Mouse (Mus musculus): ENCODE data around the gene Dock4.
"Not testable (repeated sequence)": the region's sequence is repeated elsewhere in the genome, so short reads cannot be mapped to it uniquely, and the experiment has no call there.

Dock4 gene

DNA sequence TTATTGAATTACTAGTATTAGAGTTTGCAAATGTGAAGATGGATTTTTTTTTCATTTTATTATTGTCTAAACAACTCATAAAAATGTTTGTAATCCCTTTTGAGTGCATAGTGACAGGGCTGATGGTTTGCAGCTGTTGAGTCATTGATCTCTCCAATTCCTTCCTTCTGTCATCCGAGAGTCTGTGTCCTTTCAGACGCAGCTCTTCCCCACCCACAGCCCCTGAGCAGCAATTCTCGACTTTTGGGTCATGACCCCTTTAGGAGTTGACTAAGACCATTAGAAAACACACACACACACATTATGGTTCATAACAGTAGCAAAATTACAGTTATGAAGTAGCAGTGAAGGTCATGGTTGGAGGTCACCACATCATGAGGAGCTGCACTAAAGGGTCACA lies 380.7 kb downstream of the Dock4 start:
- DNase-seq: no peak

DNA sequence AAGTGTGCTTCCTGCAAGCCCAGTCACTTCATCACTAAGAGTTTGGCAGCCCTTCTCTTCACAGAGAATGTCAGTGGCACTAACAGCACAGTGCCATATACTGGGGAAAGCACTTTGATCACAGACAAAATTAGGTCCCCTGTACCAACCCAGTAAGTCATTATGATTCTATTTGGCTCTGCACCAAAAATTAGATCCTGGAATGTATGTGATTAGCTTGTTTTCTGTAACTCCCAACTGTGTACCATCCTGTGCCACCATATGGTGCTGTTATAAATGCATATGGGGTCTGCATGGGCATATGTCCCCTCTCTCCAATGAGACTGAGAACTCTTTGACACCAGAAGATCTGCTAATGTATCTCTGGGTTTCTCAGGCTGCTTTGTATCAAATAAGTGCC lies 382.3 kb downstream of the Dock4 start:
- peak; percentile 29 to 39 for DNase-seq

DNA sequence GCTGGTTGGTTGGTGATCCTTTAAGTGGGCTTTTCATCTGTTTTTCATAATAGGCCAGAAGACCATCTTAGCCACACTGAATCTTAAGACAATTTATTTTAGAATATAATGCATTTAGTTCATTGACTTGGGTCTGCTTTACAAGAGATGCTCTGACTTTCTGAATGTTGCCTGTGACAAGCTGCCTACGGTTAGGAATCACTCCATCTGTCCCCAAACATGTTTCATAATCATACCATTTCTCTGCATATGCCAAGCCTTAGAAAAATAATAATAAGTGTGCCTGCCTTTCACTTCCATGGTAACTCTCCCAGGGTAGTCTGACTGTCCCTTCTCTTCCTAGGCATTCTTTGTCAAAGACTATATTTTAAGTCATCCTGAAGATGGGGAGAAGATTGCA lies 383.5 kb downstream of the Dock4 start:
- DNase-seq: no peak

DNA sequence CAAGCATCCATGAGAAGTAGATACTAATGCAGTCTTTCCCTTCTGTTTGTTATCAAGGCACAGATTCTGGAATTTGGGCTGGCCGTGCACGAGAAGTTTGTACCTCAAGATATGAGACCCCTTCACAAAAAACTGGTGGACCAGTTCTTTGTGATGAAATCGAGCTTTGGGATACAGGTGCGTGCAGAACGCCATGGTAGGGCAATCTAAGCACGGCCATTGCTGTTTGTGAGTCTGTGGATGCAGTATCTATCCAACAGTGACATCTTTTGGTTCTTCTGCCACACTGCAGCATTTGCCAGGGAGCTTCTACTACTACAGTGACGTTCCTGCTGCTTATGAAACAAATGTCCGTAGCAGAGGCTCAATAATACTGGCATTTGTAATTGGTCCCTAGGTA lies 386.4 kb downstream of the Dock4 start:
- peak; percentile 49 to 50 for DNase-seq

DNA sequence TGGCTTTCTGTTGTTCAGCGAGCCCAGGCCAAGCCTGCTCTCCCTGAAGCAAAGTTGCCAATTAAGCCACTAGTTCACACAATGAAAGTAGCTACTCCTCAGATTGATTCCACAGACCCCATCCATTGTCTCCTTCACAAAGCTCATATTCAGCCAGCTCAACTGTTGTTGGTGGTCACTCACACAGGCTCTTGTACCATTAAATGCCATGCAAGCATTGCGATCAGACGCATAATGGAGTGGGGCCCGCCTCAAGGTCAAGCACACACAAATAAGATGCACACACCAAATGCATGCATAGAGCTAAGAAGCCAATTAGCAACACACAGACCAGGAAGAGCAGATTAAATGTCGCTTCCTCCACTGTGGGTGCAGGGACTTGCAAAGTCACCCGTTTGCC lies 391.2 kb downstream of the Dock4 start:
- no peak for DNase-seq

DNA sequence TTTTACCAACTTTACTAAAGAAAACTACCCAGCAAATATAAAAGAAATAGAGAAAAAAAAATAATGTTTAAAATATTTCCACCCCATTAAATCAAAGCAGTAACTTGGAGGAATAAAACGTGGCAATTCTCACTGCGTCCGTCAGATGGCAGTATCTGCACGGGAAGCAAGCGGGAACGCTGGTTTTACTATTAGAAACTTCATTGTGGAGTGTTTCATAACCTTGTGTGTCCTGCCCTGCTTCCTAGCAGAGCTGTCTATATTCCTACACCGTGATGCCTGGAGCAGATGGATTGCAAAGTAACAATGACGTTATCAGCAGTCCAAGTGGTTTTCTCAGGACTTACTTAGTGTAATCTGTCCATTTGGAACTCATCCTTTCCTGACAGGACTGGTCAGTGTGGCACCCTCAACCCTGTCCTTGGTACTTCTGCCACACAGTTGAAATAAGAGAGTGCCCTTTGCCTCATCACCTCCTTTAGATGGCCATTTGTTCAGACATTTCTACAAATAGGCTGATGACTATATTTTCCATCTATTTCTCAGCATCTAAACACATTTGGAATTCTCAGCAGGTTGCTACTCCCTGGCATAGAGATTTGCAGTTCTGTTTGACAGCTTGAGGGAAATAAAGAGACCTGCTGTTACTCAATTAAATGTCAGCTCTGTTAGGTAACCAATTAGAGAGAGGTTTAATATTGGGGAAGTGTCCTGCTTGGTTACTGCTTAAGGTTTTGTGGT lies 392.0 kb downstream of the Dock4 start:
- peak; percentile 85 to 87 for DNase-seq

DNA sequence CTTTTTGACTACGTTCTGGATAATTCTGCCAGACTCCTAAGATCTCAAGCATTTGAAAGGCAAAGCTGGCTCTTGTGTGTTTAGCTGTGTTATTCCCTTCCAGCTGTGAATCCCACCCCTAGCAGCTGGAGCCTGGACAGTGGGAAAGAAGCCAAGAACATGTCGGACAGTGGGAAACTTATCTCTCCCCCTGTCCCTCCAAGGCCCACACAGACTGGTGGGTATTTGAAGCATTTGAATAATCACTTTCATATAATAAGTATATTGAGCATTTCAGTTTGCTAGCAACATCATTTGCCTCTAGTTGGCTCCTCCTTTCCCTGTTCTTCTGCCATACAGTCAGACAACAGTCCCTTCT lies 392.6 kb downstream of the Dock4 start:
- peak; percentile 60 to 62 for DNase-seq

DNA sequence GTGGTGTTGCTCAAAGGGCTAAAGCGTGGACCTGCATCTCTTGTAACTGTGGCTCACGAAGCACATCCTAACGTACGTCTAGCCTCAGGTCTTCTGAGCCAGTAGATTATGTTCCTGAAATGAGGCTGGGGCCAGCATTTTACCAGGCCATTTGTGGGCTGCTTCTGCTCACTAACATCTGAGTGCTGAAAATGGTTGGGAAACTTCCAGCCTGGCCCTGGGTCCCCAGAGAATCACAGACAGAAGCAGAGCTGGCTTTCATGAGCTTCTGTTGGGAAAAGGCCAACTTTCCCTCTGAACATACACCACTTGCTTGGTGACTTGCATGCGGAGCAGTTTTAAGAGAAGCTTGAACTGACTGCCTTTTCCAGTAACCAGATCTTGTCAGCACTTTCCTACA lies 393.2 kb downstream of the Dock4 start:
- peak; percentile 83 to 85 for DNase-seq

DNA sequence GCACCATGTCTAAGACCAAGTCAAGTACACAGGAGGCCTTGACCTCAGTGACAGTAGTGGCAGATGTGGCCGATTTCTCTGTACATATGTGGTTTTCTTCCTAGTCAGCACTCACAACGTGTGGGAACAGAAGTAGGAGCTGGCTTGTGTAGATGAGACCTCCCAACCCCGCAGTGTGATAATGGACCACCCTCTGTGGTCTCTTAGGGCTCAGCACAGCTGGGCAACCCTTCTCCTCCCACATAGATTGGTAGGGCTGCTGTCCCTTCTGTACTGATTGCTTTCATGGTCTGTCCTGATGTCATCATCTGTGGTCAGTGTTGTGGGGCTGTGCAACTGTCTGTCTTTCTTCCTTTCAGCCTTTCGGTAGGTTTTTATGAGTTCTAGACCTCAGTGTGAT lies 394.1 kb downstream of the Dock4 start:
- no peak for DNase-seq

DNA sequence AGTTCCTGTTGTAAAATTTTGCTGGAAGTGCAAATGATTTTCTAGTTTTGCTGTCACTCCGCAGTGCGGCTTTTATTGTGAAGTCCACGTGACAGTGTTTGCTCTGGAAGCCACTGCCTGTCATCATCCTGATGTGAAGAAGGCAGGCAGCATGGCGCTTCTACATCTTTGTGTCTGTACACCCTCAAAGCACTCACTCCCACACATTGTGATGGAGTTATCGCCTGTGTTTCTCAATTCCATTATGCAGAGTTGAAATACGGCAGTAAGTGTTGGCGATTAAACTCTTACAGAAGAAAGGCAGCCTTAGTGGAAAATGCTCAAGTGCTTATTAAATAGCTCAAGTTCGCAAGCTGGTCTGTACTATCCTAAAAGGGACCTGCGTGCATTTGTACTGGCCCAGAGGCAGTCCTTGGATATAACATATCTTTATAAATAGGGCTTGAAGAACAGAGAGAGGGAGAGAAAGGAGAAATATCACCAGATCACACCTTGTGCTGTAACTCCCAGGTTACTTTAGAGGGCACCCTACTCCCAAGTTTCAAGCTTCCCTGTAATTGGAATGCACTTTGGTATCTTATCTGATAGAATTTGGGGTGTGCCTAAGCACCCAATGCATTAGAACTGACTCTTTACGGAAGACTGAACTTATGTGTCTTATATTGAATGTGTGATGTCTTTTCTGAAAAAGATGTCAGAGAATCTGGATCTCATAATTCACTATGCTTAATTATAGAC lies 396.7 kb downstream of the Dock4 start:
- peak in 1 of 2 experiments; percentile 36 for DNase-seq

DNA sequence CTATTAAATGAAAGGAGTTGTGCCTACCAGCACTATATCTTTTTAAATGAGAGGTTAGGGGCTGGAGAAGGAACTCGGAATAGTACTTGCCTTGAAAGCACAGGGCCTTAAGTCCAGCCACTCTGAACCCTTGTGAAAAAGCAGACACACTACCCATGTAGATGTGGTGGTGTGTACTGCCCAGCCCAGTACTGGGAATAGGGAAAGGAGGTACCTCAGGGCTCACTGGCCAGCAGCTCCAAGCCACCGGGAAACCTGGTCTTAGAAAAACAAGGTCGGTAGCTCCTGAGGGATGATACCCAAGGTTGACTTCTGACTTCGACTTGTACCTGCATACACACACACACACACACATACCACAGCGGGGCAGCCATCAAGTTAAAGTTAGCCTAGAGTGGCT lies 397.2 kb downstream of the Dock4 start:
- DNase-seq: no peak

DNA sequence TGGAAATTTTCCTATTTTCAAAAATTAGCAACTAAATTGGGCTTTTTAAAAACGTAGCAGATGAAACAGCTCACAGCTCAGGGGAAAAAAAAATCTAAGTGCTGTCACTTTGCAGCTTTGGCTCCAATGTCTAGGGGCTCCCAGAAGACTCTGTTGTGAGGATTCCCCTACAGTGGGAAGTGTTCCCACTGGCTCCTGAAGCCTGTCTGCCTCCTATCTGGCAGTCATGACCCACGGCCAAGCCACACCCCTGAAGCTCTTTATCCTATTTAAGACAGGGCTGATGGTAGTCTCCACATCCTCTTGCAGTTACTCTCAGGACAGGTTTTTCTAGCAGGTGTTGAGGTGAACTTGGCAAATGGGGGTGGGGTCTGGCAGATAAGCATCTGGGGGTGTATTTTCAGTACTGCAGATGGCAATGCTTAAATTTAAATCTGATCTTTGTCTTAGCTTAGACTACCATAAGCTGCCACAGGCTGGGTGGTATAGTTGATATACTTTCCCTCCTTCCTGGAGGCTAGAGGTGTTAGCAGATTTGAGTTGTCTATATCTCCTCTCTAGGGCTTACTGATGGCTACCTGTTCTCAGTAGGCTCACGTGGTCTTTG lies 397.8 kb downstream of the Dock4 start:
- DNase-seq: peak in 1 of 2 experiments; percentile 19

DNA sequence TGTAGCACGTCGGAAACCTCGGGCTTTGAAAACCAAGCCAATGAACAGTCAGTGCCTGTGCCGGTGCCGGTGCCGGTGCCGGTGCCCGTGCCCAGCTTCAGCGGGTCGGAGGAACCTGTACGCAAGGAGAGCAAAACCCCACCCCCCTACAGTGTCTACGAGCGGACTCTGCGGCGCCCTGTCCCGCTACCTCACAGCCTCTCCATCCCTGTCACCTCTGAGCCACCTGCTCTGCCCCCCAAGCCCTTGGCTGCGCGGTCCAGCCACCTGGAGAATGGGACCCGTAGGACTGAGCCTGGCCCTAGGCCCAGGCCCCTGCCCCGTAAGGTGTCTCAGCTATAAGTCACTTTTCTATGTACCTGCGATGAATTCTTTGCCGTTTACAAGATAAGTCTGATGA lies 398.6 kb downstream of the Dock4 start:
- no peak for DNase-seq

DNA sequence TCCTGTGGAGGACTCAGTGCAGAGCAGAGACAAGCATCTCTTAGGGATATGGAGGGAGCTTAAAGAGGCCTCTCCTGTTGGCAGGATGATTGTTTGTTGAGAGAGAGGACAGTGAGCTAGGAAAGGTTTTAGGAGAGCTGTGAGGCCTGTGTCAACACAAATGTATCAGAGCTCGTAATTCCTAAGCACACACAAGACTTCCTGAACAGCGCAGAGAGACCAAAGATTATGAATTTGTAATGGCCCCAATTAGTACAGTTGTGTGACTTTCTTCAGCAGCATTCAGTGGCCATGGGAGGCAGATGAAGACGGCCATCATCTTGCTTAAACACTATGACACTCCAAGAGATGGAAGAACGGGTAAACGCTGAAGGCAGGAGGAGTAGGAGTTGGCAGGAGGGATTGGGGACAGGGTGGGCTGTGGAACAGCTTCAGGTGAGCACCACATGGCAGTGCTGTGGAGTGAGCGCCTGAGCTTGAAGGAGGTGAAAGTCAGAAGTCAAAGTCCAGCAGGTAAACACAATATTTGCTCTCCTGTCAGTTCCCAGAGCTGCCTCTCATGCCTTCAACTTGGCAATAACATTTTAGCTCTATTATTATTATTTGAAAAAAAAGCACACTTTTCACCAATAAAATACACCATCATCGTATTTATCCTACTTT lies 409.1 kb downstream of the Dock4 start:
- DNase-seq: no peak

DNA sequence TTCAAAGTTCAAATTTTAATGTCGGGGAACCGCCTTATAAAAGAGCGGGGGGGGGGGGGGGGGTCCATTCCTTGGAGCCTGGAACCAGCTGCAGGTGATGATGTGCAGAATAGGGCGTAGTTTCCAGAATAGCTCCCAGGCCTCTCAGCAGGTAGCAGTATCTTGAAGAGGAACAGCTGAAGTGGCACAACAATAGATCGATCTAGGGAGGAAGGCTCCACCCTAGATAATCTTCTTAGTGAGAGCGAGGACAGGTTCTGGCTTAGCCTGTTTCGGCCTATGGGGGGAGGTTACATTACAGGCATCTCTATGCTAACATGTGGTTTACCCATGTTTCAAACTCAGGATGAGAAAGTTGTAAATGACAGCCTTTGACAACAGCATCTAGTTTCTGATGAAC lies 411.7 kb downstream of the Dock4 start:
- no peak for DNase-seq

DNA sequence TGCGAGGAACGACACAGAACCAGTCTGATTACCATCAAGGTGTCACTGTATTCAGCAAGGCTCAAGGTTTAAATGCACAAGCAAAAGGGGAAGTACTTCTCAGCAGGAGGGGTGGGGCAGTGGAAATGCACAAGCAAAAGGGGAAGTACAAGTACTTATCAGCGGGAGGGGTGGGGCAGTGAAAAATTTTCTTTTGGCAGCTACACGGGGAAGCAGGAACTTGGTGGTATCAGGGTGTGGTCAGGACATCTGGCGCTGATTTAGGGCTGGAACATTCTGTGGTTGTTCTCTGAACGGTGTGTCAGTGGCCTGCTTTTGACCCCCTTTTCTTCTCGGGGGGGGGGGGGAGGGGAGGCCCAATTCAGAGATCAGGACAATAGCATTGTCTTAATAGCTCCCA lies 413.0 kb downstream of the Dock4 start:
- not testable (repeated sequence) for DNase-seq

DNA sequence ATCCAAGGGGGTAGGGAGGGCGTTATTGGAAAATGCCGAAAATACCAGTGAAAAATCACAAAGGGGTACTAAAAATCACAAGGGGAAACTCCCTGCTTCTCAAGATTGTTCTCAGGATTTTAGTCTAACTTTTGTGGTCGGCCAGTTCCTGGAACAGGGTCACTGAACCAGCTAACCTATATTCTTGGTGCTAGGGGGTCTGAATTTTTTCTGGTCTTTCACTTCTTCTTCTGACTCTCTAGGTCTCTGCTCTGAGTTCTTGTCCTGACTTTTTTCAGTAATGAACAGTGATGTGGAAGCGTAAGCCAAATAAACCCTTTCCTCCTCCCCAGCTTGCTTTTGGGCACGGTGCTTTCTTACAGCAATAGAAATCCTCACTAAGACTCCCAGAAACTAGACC lies 424.6 kb downstream of the Dock4 start:
- no peak for DNase-seq

DNA sequence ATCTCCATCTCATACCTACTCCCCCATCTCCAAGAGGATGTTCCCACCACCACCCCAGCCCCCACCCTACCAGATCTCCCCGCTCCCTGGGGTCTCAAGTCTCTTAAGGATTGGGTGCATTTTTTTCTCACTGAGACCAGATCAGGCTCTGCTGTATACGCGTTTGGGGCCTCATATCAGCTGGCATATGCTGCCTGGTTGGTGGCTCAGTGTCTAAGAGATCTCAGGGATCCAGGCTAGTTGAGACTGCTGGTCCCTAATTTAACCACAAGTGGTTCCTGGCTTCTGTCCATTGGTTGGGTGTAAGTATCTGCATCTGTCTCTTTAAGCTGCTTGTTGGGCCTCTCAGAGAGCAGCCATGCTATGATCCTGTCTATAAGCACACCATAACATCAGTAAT lies 427.0 kb downstream of the Dock4 start:
- no peak for DNase-seq

DNA sequence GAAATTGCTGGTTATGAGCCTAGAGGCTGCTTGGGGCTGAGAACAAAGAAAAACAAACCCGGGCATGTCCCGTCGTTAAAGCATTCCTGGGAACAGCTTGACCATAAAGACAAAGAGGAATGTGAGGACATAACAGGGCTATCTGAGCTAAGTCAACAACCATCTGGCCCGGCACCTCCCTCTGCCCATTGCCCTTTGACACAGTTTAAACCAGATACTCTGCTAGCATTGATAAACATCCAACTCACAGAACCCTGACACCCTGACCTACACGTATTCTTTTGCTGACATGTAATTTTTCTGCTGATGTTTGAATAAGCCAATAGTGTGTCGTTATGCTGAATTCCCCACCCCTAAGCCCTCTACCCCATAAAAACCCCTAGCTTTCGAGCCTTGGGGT lies 427.5 kb downstream of the Dock4 start:
- not testable (repeated sequence) for DNase-seq

DNA sequence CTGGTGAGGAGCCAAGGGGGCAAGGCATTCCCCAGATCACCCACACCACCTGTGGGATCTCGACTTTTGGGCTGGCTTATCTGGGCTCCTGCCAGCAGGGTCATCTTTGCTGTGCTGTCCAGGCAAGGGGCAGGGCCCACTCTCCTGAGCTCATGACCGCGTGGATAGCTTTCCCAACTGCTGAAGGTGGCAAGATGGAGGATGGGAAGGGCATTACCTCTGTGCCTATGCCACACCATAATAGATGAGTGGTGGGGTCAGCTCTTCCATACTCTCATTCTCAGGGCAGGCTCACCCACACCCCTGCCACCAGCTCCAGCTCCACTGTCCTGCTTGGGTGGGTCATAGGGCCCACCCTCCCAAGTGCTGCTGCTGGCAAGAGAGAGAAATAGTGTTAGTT lies 439.2 kb downstream of the Dock4 start:
- no peak for DNase-seq

DNA sequence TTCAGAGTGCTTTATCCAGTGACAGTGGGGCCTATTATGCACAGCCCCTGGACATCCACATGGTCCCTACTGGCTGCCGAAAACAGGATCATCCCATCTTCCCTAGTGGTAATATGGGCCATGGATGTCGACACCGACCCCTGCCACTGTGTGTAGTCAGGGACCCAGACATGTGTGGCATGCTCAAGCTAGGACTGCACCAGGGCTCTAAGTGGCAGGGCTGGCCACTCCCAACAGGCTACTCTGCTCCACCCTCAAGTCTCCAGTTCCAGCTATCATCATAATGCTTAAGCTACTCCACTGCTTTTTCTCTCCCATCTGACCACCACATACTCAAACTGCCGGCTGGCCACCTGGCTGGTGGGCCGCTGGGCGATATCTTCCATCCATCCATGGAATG lies 439.6 kb downstream of the Dock4 start:
- no peak for DNase-seq

DNA sequence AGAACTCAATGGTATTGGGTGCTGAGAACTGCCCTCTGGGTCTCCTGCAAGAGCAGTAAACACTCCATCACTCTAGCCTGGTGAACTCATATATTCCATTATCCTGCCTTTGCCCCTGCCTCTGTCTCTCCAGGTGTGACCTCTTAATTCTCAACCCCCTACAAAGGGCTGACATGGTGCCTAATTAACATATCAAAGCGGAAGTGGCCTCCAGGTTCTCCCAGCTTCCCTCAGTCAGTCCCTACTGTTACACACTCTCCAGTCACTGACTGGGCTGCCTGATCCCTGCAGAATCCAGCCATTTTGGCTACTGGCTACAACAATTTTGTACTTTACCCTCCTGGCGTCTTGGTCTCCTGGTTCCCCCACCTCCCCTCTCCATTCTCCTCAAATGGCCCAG lies 441.7 kb downstream of the Dock4 start:
- DNase-seq: no peak

DNA sequence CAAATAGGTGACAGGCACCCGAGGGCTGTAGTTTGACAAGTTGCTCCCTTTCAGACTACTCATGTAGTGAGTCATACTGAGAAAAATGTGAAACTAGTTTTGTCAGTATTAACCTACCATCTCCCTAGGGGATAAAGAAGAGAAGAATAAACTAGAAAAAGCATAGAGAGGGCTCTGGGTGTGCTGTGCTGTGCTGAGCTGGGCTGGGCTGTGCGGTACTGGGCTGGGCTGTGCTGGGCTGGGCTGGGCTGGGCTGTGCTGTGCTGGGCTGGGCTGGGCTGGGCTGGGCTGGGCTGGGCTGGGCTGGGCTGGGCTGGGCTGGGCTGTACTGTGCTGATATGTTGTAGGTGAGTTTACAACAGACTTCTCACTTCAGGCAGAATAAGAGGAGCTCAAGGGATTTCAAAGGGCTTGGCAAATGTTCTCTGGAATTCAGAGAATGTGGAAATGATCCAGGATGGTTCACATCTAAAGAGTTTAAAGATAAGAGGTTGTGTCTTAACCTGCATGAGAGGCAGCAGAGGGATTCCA lies 442.6 kb downstream of the Dock4 start:
- DNase-seq: no peak

Data from cerebellum, postnatal 10 days (tissue).